Mouse (Mus musculus): ENCODE measurements around the gene Gramd4.
"Not testable (repeated sequence)": the region's sequence is repeated elsewhere in the genome, so short reads cannot be mapped to it uniquely, and the experiment has no call there.

Gramd4 gene

DNA sequence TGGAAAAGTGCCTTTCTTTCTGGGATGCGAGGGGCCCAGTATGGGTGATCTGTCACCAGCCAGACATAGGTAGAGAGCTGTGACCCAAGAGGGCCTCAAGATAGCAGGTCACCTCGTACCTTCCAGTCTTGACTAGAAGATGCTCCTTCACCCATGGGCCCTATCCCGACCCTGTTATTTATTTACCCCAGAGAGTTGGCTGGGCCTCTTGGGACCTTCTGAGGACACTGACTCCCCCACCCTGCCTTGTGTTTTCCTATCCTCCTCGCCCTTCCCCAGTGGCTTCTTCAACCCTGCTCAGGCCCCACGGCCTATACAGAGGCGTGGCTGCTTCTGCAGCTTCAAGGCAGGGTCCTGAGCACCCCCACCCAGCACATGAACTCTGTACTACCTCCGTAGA is 61.7 kb downstream of the Gramd4 start:
- DNase-seq, result no peak

DNA sequence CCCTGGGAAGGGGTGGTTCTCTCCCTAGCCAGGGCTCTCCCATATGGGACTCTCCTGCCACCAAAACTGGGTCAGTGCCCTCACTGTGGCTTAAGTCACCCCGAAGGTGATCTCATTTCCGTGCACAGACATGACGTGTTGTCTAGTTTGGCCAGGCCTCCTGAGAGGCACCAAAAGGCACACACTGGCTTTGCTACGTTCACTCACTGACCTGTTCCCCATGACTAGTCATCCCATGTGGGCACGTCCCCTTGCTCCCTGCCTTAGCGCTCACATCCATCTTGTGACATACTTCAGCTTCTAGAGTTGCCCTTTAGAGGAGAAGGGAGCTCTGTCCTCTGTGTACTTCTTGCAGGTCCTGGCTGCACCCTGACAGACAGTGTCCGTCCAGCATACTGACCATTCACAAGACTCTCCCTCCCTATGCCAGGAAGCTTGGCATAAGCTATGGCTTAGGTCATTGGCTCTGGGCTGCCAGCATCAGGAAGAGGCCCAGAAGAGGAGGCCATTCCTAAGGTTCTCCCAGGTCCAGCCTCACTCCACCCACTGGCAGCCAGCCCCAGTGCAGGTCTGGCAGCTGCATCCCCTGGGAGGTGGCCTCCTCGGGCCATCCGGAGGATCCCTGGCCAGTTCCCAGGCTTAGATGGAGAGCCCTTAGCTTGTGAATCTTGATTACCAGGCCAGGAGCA is 64.9 kb downstream of the Gramd4 start:
- peak; percentile 89 for DNase-seq

DNA sequence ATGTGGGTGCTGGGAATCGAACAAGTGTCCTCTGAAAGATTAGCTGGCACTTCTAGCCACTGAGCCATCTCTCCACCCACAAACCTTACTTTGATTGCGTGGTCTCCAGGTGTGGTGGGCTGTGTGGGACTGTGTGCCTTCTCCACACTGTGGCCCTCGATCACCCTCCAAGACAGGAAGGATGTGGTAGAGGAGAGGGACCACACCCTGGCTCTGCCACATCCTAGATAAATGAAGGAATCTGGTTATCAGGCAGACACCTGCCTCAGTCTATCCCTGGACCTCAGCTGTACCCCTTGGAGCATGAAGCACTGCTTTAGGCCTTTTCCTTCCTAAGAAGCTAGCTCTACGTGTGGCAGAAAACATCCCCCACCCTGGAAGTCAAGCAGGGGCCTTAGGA is 65.9 kb downstream of the Gramd4 start:
- no peak for DNase-seq

GRCm38 (mm10) chr15:86124359-86124758 is 66.9 kb downstream of the Gramd4 start:
- peak; percentile 77 for DNase-seq

- no peak for DNase-seq
These were observed 71.5 kb downstream of the Gramd4 start for GRCm38 (mm10) chr15:86129036-86129435.

DNA sequence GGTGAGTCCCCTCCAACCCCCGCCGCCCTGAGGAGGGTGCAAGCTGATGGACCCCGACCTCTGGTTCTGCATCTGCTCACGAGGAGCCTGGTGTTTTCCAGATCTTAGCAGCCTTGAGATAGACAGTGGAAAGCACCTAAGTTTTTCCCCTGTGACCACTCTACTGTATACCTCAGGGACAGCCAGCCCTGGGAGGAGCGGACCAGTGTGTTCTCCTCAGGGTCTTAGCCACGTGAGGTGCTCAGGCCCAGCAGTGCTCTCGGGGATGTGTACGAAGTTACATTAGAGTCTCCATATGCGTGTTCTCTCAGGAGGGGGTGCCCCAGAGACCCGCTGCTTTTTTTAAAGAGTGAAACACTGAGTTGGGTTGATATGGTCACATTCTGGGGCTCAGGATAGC is 73.2 kb downstream of the Gramd4 start:
- no peak for DNase-seq

DNA sequence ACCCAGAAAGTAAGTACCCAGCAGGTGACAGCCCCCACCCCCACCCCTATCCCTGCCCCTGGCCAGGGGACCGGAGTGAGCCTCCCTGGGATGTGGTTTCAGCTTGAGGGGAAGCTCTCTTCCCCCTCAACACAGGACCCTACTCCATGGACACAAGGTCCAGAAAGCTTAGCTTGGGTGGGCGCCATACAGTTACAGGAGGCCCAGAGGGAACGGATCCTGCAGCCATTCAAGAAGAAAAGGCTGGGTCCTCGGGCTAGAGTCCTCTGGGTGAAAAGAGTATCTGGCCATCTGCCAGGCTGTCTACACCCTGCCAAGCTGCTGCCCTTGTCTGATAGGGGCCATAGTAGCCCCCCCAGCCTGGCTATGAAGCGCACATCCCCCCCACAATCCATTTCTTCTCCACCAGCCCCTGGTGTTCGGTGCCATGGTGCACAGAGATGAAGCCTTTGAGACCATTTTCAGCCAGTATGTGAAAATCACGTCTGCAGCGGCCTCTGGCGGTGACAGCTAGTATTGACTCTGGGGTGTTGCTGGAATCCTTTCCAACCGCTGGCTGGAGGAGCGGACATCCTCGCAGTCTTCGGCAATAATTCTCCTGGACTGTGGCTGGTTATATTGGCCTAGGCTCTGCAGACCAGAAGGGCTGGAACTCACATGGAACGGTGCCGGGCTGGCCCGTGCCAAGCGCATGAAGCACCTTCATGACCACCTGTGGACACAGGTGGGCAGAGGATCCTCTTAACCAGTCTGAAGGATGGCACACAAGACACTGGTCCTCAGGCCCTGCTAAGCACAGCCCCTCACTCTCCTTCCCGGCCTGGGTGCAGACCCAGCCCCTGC is 77.7 kb downstream of the Gramd4 start:
- peak; percentile 76 for DNase-seq

DNA sequence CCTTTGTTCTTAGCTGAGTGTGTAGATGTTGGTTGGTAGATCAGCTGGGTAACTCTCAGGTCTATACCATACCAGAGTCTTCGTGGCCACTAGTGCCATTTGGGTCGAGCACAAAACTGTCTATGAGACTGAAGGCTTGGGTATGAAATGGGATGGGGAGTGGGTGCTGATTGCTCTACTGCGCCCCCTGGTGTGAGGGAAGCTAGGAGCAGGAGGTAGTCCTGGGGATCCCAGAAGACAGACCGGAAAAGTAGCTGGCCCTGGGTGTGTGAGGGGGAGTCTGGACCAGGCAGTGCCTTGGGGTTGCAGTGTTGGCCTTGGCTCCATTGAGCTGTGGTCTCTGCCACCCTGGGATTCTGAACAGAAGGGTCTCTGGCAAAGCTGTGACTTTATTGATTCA is 80.1 kb downstream of the Gramd4 start:
- DNase-seq, result peak; percentile 31

- DNase-seq, result no peak
These were observed 82.8 kb downstream of the Gramd4 start for GRCm38 (mm10) chr15:86140323-86140722.

DNA sequence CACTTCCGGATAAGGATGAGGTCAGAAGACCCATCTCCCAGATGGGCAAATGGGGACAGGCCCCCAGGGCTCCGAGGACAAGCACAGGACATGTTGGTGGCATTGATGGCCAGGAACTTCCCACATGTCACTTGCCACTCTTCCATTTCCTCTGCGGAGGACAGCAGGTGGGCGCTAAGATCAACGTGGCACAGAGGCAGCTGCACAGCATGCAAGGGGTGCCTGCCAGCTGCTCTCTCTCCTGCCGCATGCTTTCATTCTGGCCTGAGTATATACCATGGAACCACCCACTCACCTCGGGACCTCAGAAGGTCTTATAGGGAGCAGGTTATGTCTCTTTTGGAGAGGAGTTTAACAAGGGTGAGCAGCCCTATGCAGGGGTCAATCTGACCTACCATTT is 87.1 kb downstream of the Gramd4 start:
- no peak for DNase-seq

DNA sequence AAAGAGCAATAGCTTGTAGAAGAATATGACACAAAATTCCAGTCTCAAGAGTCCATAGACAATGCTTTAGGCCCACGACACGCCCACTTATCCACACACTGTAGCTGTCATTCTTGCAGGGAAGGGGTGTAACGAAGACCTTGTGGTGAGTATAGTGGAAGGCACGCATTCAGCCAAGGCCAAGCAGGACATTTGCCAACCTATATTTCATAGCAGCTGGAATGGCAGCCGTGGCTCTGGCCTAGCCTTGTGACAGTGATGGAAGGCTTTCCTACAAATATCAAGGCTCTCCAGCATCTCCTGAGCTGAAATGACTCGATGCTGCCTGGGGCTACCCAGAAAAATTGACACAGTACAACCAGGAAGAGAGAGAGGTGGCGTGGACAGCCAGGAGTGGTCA is 87.6 kb downstream of the Gramd4 start:
- DNase-seq, result no peak

DNA sequence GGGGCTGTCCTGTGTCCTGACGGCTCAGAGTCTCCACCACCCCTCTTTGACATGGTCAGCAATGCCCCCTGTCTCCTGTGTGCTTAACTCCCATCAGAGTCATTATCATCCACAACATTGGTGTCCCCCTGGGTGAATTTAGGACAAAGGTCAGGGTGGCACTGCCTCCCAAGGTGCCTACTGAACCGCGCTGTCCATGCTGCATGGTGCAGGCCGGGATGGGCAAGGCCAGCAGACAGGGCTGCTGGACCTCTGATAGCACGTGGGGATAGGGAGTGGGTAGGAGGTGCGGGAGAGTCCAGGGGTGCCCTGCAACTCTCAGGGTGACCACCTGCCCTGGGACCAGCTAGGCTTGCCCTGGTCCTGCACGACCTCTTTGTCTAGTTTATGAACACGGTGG is 89.4 kb downstream of the Gramd4 start:
- no peak for DNase-seq

DNA sequence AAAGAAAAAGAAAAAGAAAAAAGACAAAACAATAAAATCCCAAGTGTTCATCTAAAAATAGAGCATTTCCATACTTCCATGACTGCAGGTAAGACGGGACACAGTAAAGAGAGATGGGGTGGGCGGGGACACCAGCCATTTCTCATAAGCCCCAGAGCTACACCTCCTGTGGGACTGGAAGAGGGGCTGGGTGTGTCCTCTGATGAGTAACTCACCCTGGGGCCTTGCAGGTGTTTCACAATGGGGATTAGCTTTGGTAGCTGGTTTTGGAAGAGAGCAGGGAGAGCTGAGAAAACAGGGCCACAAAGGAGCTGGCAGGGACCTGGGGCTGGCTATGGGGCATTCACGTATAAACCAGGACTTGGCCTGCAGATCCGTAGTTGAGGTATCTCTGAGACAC is 93.1 kb downstream of the Gramd4 start:
- no peak for DNase-seq

GRCm38 (mm10) chr15:86153481-86153960 is 96.0 kb downstream of the Gramd4 start:
- no peak for DNase-seq

DNA sequence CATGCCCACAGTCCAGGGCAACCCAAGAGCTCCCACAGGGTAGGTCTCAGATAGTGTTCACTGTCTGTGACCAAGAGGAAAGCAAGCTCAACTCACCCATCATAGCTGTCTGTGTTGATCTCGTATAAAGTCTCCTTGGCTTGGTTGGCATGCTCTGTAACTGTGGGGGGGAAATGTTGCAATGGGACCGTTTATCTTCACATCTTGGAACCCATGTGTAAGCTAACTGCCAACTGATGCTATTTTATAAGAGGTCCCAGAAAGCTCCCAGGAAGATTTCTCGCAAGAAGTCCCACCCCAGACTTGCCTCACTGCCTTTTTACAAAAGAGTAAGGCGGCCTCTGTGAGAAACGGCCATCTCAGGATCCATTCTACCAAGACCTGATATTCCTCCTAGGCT is 99.0 kb downstream of the Gramd4 start:
- no peak for DNase-seq

- DNase-seq, result no peak
These were observed 101.6 kb downstream of the Gramd4 start for GRCm38 (mm10) chr15:86159093-86159492.

DNA sequence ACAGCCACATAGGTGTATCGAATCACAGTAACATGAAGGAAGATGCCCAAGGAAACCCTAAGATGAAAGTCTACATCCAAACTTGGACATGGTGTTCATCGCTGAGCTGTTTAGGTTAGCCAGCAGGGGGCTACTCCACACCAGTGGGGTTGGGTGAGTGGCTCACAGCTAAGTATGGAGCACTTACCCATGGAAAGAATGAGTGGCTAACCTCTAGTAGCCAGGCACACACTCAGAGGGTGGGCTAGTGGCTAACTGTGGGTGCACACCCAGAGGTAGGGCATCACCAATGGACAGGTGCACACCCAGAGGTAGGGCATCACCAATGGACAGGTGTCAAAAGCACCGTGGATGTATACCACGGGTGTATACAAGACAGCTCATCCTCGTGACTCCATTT is 102.2 kb downstream of the Gramd4 start:
- DNase-seq, result no peak

DNA sequence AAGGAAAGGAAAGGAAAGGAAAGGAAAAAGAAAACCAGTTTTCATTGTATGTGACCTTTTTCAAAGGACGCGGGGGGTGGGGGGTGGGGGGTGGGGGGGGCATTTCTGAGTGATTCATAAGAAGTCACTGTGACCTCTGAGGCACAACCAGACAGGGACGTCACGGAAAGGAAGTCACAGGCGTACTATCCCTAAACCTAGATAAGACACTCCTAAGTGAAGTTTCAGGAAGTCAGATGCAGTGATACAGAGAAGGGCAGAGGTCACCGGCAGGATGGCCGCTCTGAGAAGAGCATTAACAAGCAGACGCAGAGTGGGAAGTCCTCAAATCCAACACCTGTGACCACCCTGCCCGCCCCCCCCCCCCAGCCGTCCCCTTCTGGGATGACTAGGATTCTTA is 103.4 kb downstream of the Gramd4 start:
- DNase-seq, result no peak

DNA sequence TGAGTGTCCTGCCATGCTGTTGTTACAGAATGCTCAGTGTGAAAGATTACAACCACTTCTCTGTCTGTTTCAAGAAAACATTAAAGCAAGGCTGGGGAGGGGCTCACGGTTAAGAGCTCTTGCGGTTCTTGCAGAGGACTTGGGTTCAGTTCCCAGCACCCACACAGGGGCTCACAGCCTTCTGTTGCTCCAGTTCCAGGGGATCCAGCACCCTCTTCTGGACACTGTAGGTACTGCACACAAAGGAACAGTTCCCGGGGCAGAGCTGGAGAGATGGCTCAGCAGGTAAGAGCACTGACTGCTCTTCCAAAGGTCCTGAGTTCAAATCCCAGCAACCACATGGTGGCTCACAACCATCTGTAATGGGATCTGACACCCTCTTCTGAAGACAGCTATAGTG is 104.3 kb downstream of the Gramd4 start:
- not testable (repeated sequence) for DNase-seq

- no peak for DNase-seq
These were observed 107.3 kb downstream of the Gramd4 start for GRCm38 (mm10) chr15:86164718-86165345.

- no peak for DNase-seq
These were observed 108.5 kb downstream of the Gramd4 start for GRCm38 (mm10) chr15:86165811-86166590.

- peak; percentile 90 for DNase-seq
These were observed 109.6 kb downstream of the Gramd4 start for GRCm38 (mm10) chr15:86167032-86167655.
